Mouse (Mus musculus): ENCODE data around the gene Mtmr6. TPM values are rescaled to one million over a fixed set of nuclear protein-coding genes. Genes with fewer than 3 reads are reported as not detected.

Gene Mtmr6
- polyA plus RNA-seq, 1 experiment from 2014 or later: 27.7 TPM

MicroRNAs within 50 kb of the gene (microRNA counts, 519-probe panel; counts per million panel counts)
- microRNA mmu-miR-719: 32.2 counts per million

Small RNAs within 50 kb of the gene (microRNA-seq; reads per million reads assigned to microRNA genes)
- not detected for gene Mir719 (ENCODE audit: borderline number of aligned reads)

Other genes with a start within 250 kb of the Mtmr6 start
- gene Atp8a2, start 68.0 kb upstream of the Mtmr6 start, polyA plus RNA-seq (2014; fragmentation: Nextera tagmentation; extraction: Ambion mirVana): 6.8 and 7.8 TPM in 2 replicates
- gene Nupl1, start 13.8 kb upstream of the Mtmr6 start, polyA plus RNA-seq (2014; fragmentation: Nextera tagmentation; extraction: Ambion mirVana): 0.07 TPM in 1 of 2 replicates, not detected in the other
- gene Gm49336, start 13.7 kb upstream of the Mtmr6 start, polyA plus RNA-seq (2014; fragmentation: Nextera tagmentation; extraction: Ambion mirVana): 50.6 and 55.3 TPM in 2 replicates
- gene Amer2, start 108.0 kb downstream of the Mtmr6 start, polyA plus RNA-seq (2014; fragmentation: Nextera tagmentation; extraction: Ambion mirVana): 0.50 and 0.54 TPM in 2 replicates

Data from heart, embryonic 11.5 days (tissue).